Mouse (Mus musculus) MEL (cell line): ENCODE data around the gene Gm19345. TPM values are rescaled to one million over a fixed set of nuclear protein-coding genes. Genes with fewer than 3 reads are reported as not detected.

Experiments used
- DNase-seq: peaks from one replicate; pipeline ENCODE4 v3.0.0; 2011; ENCODE audit warnings: low read depth, low spot score
- H3K27ac ChIP-seq: 2 replicates; pipeline ENCODE4 v1.5.1; 2012; ENCODE audit warnings: low read depth, mild to moderate bottlenecking, control low read depth, low read length, moderate library complexity; ENCODE audit not compliant: control insufficient read depth
- H3K27me3 ChIP-seq, 2 experiments: fragments of 150-350 bp in 1 of 2; sonication (generic) in 1 of 2; 2 replicates each; pipeline ENCODE4 v1.6.1; 2012; ENCODE audit warnings: low read length in 2 of 2, mild to moderate bottlenecking in 2 of 2, improper control_type of control experiment in 1 of 2, moderate library complexity in 1 of 2; ENCODE audit not compliant: insufficient read depth in 2 of 2, control insufficient read depth in 1 of 2
- H3K36me3 ChIP-seq, 2 experiments: 2 replicates each; pipeline ENCODE4 v1.6.1; 2012 to 2014; ENCODE audit warnings: low read length in 2 of 2, improper control_type of control experiment in 1 of 2, inconsistent platforms in 1 of 2, mild to moderate bottlenecking in 1 of 2; ENCODE audit not compliant: insufficient read depth in 2 of 2, control insufficient read depth in 1 of 2
- H3K4me1 ChIP-seq, 2 experiments: fragments of 150-350 bp in 1 of 2; sonication (generic) in 1 of 2; 2 replicates each; pipeline ENCODE4 v1.6.1; 2012; ENCODE audit warnings: low read length in 2 of 2, improper control_type of control experiment in 1 of 2, mild to moderate bottlenecking in 1 of 2; ENCODE audit not compliant: insufficient read depth in 2 of 2, control insufficient read depth in 1 of 2
- H3K4me3 ChIP-seq, 2 experiments: fragments of 150-350 bp in 1 of 2; sonication (generic) in 1 of 2; 2 replicates each; pipeline ENCODE4 v1.5.1; 2012; ENCODE audit warnings: low read depth in 2 of 2, low read length in 2 of 2, mild to moderate bottlenecking in 2 of 2, moderate library complexity in 2 of 2, control low read depth in 1 of 2, improper control_type of control experiment in 1 of 2; ENCODE audit not compliant: control insufficient read depth in 1 of 2, insufficient read depth in 1 of 2
- H3K79me2 ChIP-seq: 2 replicates; pipeline ENCODE4 v1.6.1; 2012; ENCODE audit warnings: mild to moderate bottlenecking, low read length, moderate library complexity; ENCODE audit not compliant: control insufficient read depth, poor library complexity, insufficient read depth
- H3K9ac ChIP-seq: 2 replicates; pipeline ENCODE4 v1.6.1; 2012; ENCODE audit warnings: low read depth, mild to moderate bottlenecking, control low read depth, low read length, moderate library complexity; ENCODE audit not compliant: control insufficient read depth, poor library complexity, severe bottlenecking
- H3K9me3 ChIP-seq: fragments of 150-350 bp; sonication (generic); replicated peaks from 2 replicates; pipeline ENCODE4 v1.6.1; 2012; ENCODE audit warnings: mild to moderate bottlenecking, low read length, improper control_type of control experiment, moderate library complexity; ENCODE audit not compliant: insufficient read depth
- CTCF ChIP-seq, 3 experiments: IDR thresholded peaks in 2 of 3; conservative IDR thresholded peaks in 1 of 3; 2 replicates each; pipeline ENCODE4 v1.5.1; 2011 to 2012; ENCODE audit warnings: low read length in 3 of 3, low read depth in 2 of 3, mild to moderate bottlenecking in 2 of 3, improper control_type of control experiment in 1 of 3, inconsistent platforms in 1 of 3, mixed read lengths in 1 of 3, moderate library complexity in 1 of 3; ENCODE audit not compliant: control insufficient read depth in 1 of 3, insufficient read depth in 1 of 3, poor library complexity in 1 of 3, severe bottlenecking in 1 of 3
- E2F4 ChIP-seq: IDR thresholded peaks from 2 replicates; pipeline ENCODE4 v1.6.1; 2011; ENCODE audit warnings: low read depth, low read length, improper control_type of control experiment, borderline replicate concordance
- MAFK ChIP-seq: IDR thresholded peaks from 2 replicates; pipeline ENCODE4 v1.6.1; 2011; ENCODE audit warnings: low read depth, mild to moderate bottlenecking, low read length, improper control_type of control experiment, borderline replicate concordance
- POLR2A ChIP-seq, 2 experiments: IDR thresholded peaks; 2 replicates each; pipeline ENCODE4 v1.6.1; 2011 to 2012; ENCODE audit warnings: low read length in 2 of 2, mild to moderate bottlenecking in 2 of 2, control low read depth in 1 of 2, improper control_type of control experiment in 1 of 2, low read depth in 1 of 2, moderate library complexity in 1 of 2; ENCODE audit not compliant: control insufficient read depth in 1 of 2, insufficient read depth in 1 of 2, poor library complexity in 1 of 2
- POLR2AphosphoS2 ChIP-seq: IDR thresholded peaks from 2 replicates; pipeline ENCODE4 v1.6.1; 2011; ENCODE audit warnings: low read length, improper control_type of control experiment
- RAD21 ChIP-seq: IDR thresholded peaks from 2 replicates; pipeline ENCODE4 v1.6.1; 2011; ENCODE audit warnings: mild to moderate bottlenecking, low read depth, low read length, improper control_type of control experiment
- TBP ChIP-seq: IDR thresholded peaks from 2 replicates; pipeline ENCODE4 v1.8.0; 2011; ENCODE audit warnings: low read depth, low read length, improper control_type of control experiment
- USF1 ChIP-seq: IDR thresholded peaks from 2 replicates; pipeline ENCODE4 v1.6.1; 2014; ENCODE audit warnings: low read depth, mild to moderate bottlenecking, inconsistent platforms, low read length, improper control_type of control experiment, moderate library complexity
- ZC3H11A ChIP-seq: IDR thresholded peaks from 2 replicates; pipeline ENCODE4 v1.6.1; 2012; ENCODE audit warnings: low read depth, mild to moderate bottlenecking, inconsistent platforms, low read length, improper control_type of control experiment
- ZKSCAN1 ChIP-seq: IDR thresholded peaks from 2 replicates; pipeline ENCODE4 v1.6.1; 2012; ENCODE audit warnings: low read depth, mild to moderate bottlenecking, inconsistent platforms, low read length, improper control_type of control experiment, moderate library complexity
- polyA plus RNA-seq, 2 experiments: library from polyadenylated mRNA; stranded (reverse) in 1 of 2; unstranded in 1 of 2; fragments of >175 nt in 1 of 2; fragments of >200 nt in 1 of 2; gene quantifications; 2 replicates each; pipeline versions ENCODE4 v1.2.1 to v1.2.4; 2012; ENCODE audit warnings: low replicate concordance in 2 of 2, low read depth in 1 of 2; ENCODE audit not compliant: insufficient read length in 2 of 2, insufficient read depth in 1 of 2, missing spikeins in 1 of 2
- total RNA-seq: library from RNA; depleted of rRNA; stranded (reverse); fragments of 300-350 nt; gene quantifications from 2 replicates; pipeline ENCODE4 v1.2.3, GENCODE M21; 2012

Gm19345 gene
- total and polyA plus RNA-seq, 3 experiments, result not detected

- Histone ChIP-seq H3K36me3 (peaks cover 0 to 10% of the 10 kb centered on the region in 2 experiments; a peak in 2 of 4 replicates), H3K4me3 (no peak overlapping the region), H3K9me3 (no peaks in the 10 kb centered on the region)
- TF ChIP-seq RAD21, result peak; percentile 2
- no peak for TF ChIP-seq POLR2A (IDR thresholded peaks at IDR 0.05; ENCODE audit: control insufficient read depth in 1 of 2, insufficient read depth in 1 of 2, low read depth in 1 of 2, low read length in 2 of 2, poor library complexity in 1 of 2)
- no peak for TF ChIP-seq TBP
- TF ChIP-seq CTCF (IDR thresholded peaks at IDR 0.05 in 2 of 3, conservative IDR thresholded peaks at IDR 0.05 in 1 of 3; ENCODE audit: control insufficient read depth in 1 of 3, insufficient read depth in 1 of 3, low read depth in 2 of 3, low read length in 3 of 3, poor library complexity in 1 of 3, severe bottlenecking in 1 of 3), result peak in 2 of 3 experiments; percentile 49 to 56; a peak in 5 of 6 replicates
- TF ChIP-seq, all 39 proteins: peak for 2
- no peaks in the 10 kb centered on the region; the same call in 1 of the 2 replicates for H3K79me2 ChIP-seq
- H3K4me1 ChIP-seq, result peaks cover 7 to 26% of the 10 kb centered on the region in 2 experiments
- no peak overlapping the region for H3K9ac ChIP-seq
- no peaks in the 10 kb centered on the region for H3K27me3 ChIP-seq
- no peak overlapping the region for H3K27ac ChIP-seq
- peak; percentile 67 for DNase-seq
Observed at GRCm38 (mm10) chr7:19820347-19821048, 31.3 kb upstream of the Gm19345 start.

GRCm38 (mm10) chr7:19821633-19822032 lies 30.2 kb upstream of the Gm19345 start:
- Histone ChIP-seq H3K4me3 (no peak overlapping the region), H3K9ac (no peak overlapping the region), H3K27me3 (no peaks in the 10 kb centered on the region), H3K9me3 (no peaks in the 10 kb centered on the region), H3K79me2 (no peaks in the 10 kb centered on the region; the same call in 1 of the 2 replicates), H3K27ac (no peak overlapping the region), H3K36me3 (peaks cover 0 to 10% of the 10 kb centered on the region in 2 experiments; a peak in 2 of 4 replicates), H3K4me1 (peaks cover 7 to 24% of the 10 kb centered on the region in 2 experiments)
- TF ChIP-seq POLR2A (IDR thresholded peaks at IDR 0.05; ENCODE audit: control insufficient read depth in 1 of 2, insufficient read depth in 1 of 2, low read depth in 1 of 2, low read length in 2 of 2, poor library complexity in 1 of 2) (no peak), ZKSCAN1 (no peak), POLR2AphosphoS2 (no peak), E2F4 (no peak)
- DNase-seq, result no peak

- DNase-seq, result no peak
- Histone ChIP-seq H3K79me2 (no peaks in the 10 kb centered on the region; the same call in 1 of the 2 replicates), H3K4me3 (peak overlapping the region; percentile 42 to 62; a peak in 3 of 4 replicates), H3K36me3 (peaks cover 0 to 10% of the 10 kb centered on the region in 2 experiments; a peak in 2 of 4 replicates), H3K27ac (no peak overlapping the region), H3K4me1 (peaks cover 4 to 21% of the 10 kb centered on the region in 2 experiments), H3K27me3 (no peaks in the 10 kb centered on the region), H3K9me3 (no peaks in the 10 kb centered on the region), H3K9ac (peak overlapping the region; percentile 76)
- TF ChIP-seq POLR2A (IDR thresholded peaks at IDR 0.05; ENCODE audit: control insufficient read depth in 1 of 2, insufficient read depth in 1 of 2, low read depth in 1 of 2, low read length in 2 of 2, poor library complexity in 1 of 2) (no peak), ZKSCAN1 (no peak), USF1 (no peak), ZC3H11A (no peak), MAFK (no peak)
Observed at GRCm38 (mm10) chr7:19822193-19822592, 29.6 kb upstream of the Gm19345 start.
